Mouse (Mus musculus): Measurements from ENCODE around the gene Cib3.
A peak's percentile ranks its signal among the peaks of the same experiment; 100 is the strongest.

Cib3 gene

DNA sequence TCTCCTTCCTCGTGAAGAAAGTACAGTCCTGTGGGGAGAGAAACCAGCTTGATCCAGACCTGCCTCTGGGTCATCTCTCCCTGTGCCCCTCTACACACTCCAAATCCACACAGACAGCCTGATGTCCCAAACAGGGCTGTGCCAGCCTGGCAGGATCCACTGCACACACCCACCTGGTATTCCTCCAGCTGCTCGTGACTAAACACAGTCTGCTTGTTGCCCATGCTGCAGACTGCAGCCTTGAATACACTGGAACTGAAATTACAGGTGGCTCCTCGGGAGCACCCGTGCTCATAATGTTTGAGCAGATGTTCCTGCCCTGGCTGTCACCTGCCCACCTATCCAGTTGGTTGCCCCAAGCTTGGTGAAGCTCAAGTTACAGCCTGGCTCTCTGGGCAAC lies at the start of gene Cib3:
TSS of gene Cib3 (minus strand) at position 87 of the 400 bp plus-strand sequence.
- DNase-seq (ENCODE audit: low spot score in 2 of 2), result peak in 1 of 2 experiments; percentile 26

DNA sequence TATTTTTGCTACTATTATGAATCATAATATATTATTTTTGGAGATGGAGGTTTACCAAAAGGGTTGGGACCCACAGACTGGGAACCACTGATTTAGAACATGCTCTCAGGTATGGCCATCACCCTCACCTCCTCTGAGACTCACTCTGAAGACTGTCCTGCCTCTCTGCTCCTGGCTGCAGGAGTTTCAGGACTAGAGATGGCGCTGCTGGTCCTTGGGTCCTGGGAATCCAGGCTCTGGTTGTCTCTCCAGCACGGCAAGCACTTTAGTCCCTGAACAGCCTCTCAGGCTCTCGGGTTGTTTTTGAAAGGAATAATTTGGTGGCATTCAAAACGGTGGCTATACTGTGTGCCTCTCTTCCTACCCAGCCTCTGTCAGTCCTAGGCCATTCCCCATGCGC lies 49.2 kb upstream of the Cib3 start:
- no peak for DNase-seq (ENCODE audit: low spot score in 2 of 2)

DNA sequence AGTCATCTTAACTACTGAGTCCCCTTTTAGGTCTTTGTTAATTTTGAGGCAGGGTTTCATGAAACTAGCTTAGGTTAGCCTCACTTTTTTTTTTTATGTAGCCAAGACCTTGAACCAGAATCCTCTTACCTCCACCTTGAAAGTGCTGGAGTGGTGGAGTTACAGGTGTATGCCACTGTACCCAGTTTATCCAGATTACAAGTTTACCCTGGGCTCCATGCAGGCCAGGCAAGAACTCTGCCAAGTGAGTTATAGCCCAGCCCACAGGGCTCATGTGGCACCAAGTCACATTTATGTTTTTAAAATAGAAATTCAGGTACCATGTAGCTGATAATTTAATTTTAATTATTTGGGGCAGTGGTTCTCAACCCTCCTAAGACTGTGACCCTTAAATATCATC lies 48.8 kb upstream of the Cib3 start:
- DNase-seq (ENCODE audit: low spot score in 2 of 2), result no peak

DNA sequence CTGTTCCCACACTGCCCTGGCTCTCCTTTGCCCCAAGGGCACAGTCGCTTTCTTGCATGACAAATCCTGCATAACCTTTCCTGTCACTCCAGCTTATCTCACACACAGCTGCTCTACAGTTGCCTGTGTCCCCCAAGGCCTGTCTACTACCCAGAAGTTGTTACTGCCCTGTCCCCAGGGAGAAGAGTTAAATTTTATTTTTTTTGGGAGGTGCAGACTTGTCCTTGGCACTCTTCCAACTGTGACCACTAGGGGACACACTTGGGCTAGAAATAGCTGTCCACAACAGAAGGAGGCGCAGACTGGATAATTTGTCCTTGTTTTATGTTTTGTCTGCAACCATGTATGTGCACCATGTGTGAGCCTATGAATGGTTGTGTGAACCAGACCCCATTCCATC lies 48.4 kb upstream of the Cib3 start:
- peak; percentile 58 to 63 for DNase-seq (ENCODE audit: low spot score in 2 of 2)

DNA sequence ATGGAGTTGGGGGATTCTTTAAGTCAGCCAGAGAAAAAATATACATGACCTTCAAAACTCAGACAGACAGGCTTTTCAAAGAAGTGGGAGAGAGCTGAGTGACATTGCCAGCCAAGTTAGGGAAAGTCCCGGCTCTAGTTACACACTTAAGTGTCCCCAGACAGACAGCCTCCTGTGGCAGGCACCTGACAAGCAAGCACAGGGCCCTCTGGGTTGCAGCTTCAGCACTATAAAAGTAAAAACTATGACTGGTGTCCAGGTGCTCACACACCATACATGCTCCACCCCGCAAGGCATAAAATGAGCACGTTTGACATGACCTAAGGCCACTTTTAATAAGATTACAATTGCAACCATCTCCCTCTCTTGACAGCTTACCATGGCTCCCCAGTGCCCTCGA lies 47.9 kb upstream of the Cib3 start:
- DNase-seq (ENCODE audit: low spot score in 2 of 2), result no peak

DNA sequence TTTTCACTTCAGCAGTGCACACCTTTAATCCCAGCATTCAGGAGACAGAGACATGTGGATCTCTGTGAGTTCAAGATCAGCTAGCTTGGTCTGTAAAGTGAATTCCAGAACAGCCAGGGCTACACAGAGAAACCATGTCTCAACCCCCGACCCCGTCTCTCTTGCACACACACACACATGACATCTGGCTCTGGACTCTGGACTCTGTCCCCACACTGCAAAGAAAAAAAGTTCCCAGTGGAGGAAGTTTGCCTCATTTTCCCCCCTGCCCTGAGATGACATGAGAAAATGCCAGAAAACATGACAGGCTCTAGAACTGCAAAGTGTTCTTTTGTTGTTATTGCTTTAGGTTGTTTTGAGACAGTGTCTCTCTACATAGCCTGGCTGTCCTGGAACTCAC lies 47.2 kb upstream of the Cib3 start:
- no peak for DNase-seq (ENCODE audit: low spot score in 2 of 2)

DNA sequence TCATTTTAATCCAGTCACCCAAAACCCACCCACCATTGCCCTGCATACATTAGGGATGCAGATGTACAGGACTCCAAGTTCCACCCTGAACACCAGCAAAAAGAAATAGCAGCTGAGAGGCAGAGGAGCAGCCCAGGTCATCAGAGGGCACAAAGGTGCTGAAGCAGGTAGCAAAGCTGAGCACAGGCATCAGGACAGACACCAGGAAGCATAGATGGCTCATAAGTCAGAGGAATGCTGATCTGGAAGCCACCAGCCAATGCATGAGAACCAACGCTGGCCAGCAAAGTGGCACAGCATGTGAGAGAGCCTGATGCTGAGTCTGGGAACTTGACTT lies 45.2 kb upstream of the Cib3 start:
- no peak for DNase-seq (ENCODE audit: low spot score in 2 of 2)

DNA sequence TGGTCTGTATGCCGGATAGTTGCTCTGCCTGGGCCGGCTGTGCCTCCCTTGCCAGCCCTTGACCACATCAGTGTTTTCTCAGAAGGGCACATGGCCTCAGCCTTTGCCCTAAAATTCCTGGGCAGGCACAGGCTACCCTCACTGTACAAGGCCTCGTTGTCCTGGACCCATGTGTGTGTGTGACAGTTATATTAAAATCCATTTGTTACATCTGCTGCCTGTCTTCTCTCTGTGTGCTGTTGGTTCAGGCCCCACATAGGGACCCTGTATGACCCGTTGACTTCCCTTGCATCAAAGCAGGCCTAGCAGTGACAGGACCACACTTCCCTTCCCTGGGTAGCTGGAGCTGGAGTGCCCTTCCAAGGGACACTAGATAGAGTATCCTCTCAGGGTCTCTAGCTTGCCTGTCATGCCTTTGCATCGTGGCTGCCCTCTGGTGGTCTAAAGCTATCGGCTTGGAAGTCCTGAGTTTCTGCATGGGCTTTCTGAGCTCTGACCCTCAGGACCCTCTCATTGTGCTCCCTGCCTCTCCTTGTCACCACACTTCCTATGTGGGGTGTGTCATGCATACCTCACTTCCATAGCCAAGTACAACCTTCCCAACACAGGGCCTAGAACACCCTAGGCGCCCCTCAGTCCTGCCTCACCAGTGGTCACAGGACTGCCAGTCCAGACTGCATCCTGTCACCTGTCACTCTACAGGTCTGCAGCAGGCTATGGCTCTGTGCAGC lies 44.7 kb upstream of the Cib3 start:
- peak in 1 of 2 experiments; percentile 69 for DNase-seq (ENCODE audit: low spot score in 2 of 2)

DNA sequence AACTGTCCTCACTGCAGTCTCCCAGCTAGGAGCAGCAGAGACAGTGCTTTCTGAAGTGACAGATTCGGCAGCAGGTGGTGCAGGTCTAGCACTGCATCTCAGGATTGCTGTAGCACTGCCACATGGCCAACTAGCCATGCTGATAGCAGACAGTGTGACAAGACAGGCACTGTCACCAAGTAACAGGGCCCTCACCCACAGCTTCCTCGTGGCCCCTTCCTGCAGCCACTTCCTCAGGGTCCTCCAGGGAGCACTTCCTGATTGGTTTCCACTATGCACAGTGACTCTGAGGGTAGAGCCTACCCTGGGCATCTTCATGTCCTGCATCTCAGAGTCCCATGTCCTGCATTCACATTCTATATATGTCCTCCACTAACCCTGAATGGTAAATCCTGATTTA lies 32.0 kb upstream of the Cib3 start:
- DNase-seq (ENCODE audit: low spot score in 2 of 2), result peak; percentile 44 to 46

DNA sequence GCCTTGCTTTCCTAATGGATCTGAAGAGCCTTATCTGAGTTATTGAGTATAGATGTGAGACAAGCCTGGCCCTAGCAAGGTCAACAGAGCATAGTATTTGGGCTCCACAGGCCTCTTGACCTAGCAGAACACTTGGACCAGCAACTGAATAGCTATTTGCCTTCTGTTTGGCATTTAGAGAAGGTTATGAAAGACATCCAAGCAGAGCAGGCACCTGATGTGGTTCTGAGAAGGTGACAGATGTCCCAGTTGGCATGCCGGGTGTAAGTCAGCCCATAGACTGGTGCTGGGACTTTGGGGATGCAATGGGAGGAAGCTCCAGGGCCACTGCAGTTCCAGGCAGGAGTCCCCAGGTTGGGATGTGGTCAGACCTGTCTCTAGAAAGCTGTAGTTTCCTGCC lies 29.6 kb upstream of the Cib3 start:
- no peak for DNase-seq (ENCODE audit: low spot score in 2 of 2)

DNA sequence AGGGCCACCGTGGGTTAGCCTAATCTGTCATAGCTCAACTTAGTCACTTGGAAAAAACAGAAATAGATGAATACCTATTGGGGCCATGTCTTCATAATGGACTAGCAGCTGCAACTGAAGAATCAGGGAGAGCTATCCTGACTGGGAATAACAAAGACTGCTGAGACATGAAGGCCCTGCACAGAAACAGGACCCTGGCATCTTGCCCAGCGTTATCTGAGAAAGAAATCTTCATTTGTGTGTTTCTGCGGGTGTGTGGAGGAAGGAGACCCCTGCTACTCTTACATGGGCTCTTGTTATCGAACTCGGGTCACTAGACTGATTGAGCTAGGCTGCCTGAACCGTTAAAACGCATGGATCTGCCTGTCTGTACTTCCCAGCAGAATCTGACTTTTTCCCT lies 28.3 kb upstream of the Cib3 start:
- peak in 1 of 2 experiments; percentile 51 for DNase-seq (ENCODE audit: low spot score in 2 of 2)

DNA sequence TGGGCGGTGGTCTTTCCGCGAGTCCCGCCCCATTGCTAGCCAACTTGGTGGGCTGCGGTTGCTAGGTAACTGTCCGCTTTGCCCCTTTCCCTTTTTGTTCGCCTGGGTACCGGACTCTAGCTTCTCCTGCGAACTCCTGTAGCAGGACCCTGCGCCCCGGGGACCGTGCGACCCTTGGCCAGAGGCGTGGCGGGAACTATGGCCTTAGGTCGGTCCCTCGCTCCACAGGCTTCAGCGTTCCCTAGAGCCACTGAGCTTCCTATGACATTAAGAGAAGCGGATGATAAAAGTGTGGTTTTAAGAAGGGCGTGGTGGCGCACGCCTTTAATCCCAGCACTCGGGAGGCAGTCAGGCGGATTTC lies 27.7 kb upstream of the Cib3 start:
- DNase-seq (ENCODE audit: low spot score in 2 of 2), result no peak

DNA sequence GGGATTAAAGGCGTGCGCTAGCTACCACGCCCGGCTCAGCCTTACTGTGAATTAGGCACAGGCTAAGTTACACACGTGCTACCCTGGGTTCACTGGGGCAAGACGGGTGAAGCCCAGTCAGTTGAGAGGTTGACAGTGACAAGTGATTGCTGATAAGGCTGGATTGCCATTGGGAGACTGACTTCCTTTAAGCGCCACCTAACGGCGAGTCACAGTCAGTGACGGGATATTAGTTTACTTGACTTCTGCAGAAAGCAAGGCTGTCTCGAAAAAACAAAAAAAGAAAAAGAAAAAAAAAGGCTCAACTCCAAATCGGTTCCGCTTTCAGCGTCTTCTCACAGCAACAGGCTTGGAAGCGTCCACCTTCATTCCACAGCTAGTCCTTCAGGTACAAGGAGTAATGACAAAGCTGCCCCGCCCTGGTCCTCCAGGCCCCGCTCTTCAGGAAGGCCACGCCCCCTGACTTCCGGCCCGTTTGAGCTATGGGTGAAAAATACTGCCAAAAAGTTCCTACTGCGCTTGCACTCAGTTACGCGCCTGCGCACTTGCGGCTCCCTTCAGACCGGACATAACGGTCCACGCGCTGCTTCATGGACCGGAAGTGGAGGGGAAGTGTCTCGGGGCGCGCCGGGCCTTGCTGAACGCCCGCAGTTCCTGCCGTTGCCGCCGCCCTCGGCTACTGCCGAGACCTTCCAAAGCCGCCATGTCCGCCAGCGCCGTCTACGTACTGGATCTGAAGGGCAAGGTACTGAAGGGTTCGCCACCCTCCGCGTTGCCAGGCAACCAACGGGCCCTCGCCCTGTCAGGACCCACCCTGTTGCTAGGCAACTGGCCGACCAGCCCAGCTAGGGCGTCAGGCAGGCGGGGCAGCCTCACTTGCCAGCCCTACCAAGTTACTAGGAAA lies 27.1 kb upstream of the Cib3 start, which contains the start of gene Ap1m1:
TSS of gene Ap1m1 (plus strand) at position 520 of the 904 bp plus-strand sequence.
- peak; percentile 99 for DNase-seq (ENCODE audit: low spot score in 2 of 2)

DNA sequence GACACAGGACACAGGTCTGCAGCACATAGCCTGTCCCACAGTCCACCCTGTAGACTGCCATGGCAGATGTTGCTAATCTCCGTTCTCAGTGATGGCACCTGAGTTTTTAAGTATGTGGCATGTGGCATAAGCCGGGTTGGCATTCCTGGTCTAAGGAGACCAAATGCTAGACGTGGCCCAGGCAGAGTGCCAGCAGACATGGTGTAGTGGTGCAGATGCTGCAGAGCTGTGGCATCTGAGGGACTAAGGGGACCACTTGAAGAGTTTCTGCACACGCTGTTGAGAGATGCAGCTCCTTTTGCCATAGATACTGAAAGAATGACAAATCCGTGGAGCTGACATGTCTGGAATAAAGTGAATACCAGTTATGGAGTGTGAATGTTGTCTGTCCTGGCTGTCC lies 10.0 kb upstream of the Cib3 start:
- peak in 1 of 2 experiments; percentile 40 for DNase-seq (ENCODE audit: low spot score in 2 of 2)

DNA sequence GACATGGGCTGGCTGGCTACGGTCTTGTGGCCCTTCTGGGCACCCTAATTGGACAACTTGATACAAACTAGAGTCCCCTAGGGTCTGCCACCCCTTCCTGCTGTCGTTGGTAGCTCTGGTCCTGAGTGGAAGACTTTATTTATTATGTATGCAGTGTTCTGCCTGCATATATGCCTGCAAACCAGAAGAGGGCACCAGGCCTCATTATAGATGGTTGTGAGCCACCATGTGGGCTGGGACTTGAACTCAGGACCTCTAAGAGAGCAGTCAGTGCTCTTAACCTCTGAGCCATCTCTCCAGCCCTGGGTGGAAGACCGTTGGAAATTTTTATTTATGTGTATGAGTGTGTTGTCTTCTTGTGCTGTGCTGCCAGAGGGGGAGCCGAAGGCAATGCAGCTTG lies 8.1 kb upstream of the Cib3 start:
- no peak for DNase-seq (ENCODE audit: low spot score in 2 of 2)

DNA sequence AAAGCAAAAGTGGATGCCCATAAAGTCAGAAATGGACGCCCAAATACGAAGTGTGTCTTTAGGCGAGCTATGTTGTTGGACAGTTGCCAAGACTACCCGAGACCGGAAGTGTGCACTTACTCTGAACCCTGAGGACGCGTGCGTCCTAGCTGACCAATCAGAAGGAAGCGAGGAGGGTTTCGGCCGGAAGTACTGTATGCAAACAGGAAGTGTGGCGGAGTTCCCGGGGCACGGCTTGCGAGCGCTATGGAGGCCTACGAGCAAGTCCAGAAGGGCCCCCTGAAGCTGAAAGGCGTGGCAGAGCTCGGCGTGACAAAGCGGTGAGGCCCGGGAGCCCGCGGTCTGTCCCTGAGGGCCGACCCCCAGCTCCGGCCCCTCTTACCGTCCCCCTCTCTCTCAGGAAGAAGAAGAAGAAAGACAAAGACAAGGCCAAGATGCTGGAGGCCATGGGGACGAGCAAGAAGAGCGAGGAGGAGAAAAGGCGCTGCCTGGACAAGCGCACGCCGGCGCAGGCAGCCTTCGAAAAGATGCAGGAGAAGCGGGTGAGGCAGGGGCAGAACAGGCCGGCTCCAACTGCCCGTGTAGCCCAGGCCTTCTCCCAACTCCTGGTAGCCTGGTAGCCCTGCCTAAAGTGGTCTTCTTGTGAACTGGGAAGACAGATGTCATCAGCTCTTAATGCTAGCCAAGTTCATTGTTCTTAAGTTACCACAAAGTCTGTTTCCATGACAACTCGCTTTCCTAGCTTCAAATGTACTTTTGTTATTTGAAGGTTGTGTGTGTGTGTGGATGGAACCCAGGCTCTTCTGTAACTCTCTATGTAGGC lies 7.1 kb upstream of the Cib3 start, which contains the start of gene Fam32a:
TSS of gene Fam32a (plus strand) at position 190 of the 823 bp plus-strand sequence.
- DNase-seq (ENCODE audit: low spot score in 2 of 2), result peak; percentile 95 to 96

DNA sequence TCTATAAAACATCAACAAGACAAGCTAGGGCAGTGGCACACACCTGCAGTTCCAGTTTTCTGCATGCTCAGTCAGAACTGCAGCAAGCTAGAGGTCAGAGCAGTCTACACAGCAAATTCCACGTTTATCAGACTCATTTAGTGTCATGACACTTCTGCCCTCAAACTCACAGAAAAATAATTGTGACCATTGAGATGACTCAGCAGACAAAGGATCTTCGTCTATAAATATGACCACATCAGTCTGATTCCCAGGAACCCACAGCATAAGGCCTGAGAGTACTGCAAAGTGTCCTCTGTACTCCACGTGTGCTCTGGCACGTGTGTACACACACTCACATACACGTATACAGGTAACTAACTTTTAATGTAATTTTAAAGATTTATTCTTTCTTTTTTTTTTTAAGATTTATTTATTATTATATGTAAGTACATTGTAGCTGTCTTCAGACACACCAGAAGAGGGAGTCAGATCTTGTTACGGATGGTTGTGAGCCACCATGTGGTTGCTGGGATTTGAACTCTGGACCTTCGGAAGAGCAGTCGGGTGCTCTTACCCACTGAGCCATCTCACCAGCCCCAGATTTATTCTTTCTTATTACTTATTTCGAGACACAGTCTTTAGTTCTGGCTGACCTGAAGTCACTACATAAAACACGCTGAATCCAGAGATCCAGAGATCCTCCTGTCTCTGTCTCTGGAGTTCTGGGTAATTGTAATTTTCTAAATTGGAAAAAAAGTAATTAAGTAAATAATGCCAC lies 6.3 kb upstream of the Cib3 start:
- no peak for DNase-seq (ENCODE audit: low spot score in 2 of 2)

DNA sequence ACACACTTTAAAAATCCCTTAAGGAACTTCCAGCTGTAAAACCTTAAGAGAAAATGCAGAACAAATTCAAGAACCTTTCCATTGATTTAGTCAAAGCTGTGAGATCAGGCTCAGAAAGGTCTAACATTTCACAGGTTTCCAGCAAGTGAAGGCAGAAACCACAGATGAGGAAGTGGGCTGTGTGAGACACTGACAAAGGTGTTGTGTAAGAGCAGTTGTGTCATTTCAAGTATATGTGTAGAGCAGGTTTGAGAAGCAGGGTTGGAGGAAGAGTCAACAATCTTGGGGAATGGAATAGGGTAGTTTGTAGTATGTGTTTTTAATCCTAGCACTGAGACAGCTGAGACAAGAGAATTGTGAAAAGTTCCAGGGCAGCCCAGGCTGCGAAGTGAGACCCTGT lies 3.2 kb upstream of the Cib3 start:
- DNase-seq (ENCODE audit: low spot score in 2 of 2), result no peak

DNA sequence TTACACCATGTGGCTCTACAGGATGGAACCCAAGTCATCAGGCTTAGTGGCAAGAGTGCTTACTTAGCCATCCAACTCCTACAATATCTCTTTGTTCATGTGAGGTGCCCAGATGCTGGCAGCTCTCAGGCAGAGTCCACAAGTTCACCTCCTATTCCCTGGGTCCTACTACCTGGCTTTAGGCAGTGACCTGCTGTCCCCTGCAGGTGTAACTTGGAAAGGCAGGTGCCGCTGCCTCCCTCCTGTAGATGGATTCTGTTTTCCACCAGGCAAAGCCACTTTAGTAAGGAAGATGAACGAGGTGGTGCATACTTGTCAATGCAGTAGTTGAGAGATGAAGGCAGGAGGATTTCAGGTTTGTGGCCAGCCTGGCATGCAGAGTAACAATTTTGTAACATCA lies 2.4 kb upstream of the Cib3 start:
- DNase-seq (ENCODE audit: low spot score in 2 of 2), result no peak

DNA sequence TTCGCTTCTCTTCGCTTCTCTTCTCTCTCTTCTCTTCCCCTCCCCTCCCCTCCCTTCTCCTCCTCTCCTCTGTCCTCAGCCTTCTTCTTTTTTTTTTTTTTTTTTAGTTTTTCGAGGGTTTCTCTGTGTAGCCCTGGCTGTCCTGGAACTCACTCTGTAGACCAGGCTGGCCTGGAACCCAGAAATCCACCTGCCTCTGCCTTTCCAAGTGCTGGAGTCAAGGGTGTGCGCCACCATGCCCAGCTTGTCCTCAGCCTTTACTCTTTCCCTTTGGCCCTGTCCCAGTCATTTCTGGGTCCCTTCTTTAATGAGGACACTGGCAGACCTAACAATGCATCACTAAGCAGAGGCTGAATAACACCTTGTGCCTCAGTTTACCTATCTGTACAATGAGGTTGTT lies 899 bp upstream of the Cib3 start, which contains the start of gene Gm11034:
TSS of gene Gm11034 (minus strand) at position 101 of the 400 bp plus-strand sequence.
- DNase-seq (ENCODE audit: low spot score in 2 of 2), result no peak

DNA sequence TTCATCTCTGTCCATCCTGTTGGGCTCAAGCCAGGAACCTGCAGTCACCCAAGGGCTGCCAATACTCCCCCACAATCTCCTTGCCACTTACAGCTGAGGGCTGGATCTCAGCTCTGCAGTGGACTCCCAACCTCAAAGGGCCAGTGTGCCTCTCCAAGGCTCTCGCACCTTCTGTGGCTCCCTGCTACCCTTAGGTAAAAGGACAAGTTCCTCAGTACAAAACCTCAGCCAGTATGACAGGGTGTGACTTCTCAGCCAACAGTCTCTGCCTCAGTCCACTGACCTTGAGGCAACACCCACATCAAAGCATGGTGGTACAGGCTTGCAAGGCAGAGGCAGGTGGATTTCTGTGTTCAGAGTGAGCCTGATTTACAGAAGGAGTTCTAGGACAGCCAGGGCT lies 791 bp downstream of the Cib3 start:
- DNase-seq (ENCODE audit: low spot score in 2 of 2), result no peak
